Mouse (Mus musculus): ENCODE measurements around the gene Spata18. TPM values are rescaled to one million over a fixed set of nuclear protein-coding genes. Genes with fewer than 3 reads are reported as not detected.

Gene Spata18
- total RNA-seq, 4 experiments from 2014 or later: not detected

DNA sequence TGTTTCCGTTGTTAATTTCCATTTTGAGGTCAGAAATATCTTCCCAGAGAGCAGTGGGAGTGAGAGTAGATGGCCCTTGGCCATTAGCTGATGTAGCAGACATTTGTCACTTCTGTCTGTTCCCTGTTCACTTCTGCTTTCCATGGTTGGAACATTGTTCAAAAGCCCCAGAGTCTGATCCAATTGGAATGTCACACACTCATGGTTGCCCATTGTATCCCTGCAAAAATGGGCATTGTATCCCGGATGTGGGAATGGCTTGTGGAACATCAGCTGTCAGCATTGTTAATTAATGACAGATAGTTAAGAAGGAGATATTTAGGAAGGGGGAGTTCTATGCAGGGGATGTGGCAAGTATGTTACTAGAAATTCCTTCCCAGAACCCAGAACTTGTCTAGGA is 65.8 kb downstream of the Spata18 start:
- DNase-seq (ENCODE audit: low spot score in 2 of 2): no peak

- DNase-seq (ENCODE audit: low spot score in 2 of 2): no peak
Measured at GRCm38 (mm10) chr5:73721682-73722282, 70.6 kb downstream of the Spata18 start.

DNA sequence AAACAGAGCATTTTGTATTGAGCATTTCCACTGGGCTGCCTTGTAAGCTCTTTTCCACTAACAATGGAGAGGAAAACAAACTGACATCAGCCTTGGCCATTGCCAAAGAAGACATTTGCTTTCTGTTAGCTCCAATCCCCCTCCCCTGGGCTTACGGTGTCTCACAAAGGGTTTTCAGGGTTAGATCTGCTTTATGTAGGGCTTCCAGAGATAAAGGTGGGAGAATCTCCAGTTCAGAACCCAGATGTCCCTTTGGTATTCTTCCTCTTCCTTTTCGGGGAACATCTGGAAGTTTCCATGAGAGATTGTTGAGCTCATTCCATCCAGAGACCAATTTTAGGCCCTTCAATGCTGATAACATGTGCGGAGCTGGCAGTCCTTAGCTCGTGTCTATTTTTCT is 74.8 kb downstream of the Spata18 start:
- no peak for DNase-seq (ENCODE audit: low spot score in 2 of 2)

- no peak for DNase-seq (ENCODE audit: low spot score in 2 of 2)
Measured at GRCm38 (mm10) chr5:73728651-73729050, 77.5 kb downstream of the Spata18 start.

Other genes with a start within 250 kb of the Spata18 start
- gene Cwh43, start 245.3 kb upstream of the Spata18 start, total RNA-seq (2022): not detected
- gene Dcun1d4, start 170.4 kb upstream of the Spata18 start, total RNA-seq (2022): 10 to 100 TPM in 3 of 4 experiments, 1 to 10 TPM in 1; 6.9 to 11.6 (median 10.1) TPM
- gene Lrrc66, start 18.9 kb upstream of the Spata18 start, total RNA-seq (2022): not detected
- gene Sgcb, start 3.6 kb upstream of the Spata18 start, total RNA-seq (2022): 10 to 100 TPM; 68.7 to 80.5 (median 79.1) TPM

All from gastrocnemius, adult 8-10 months (tissue).